Mouse (Mus musculus): ENCODE results near the gene Prune2. TPM values are rescaled to one million over a fixed set of nuclear protein-coding genes. Genes with fewer than 3 reads are reported as not detected.

The Prune2 gene
- total and polyA plus RNA-seq, 2 experiments from 2014 or later: 12.4 to 17.4 TPM

- WGBS: 84% methylated on average over 10 of the region's 10 CpGs
These were observed 58.6 kb downstream of the Prune2 start for GRCm38 (mm10) chr19:17014337-17015124.

GRCm38 (mm10) chr19:17024748-17025147, 68.8 kb downstream of the Prune2 start:
- Histone ChIP-seq H3K4me3 (ENCODE audit: low read length) (no peak overlapping the region), H3K9me3 (ENCODE audit: low read length) (no peaks in the 10 kb centered on the region), H3K4me2 (ENCODE audit: low read depth, low read length) (no peak overlapping the region), H3K9ac (replicated peaks; ENCODE audit: low read length) (no peak overlapping the region), H3K27me3 (ENCODE audit: insufficient read depth, low read length) (no peaks in the 10 kb centered on the region), H3K36me3 (ENCODE audit: insufficient read depth, low read length) (no peaks in the 10 kb centered on the region), H3K4me1 (ENCODE audit: insufficient read depth, low read length) (no peaks in the 10 kb centered on the region), H3K27ac (no peak overlapping the region)
- no peak for DNase-seq (ENCODE audit: low spot score)
- 79% methylated on average over 4 of the region's 4 CpGs for WGBS
- TF ChIP-seq CTCF (IDR thresholded peaks at IDR 0.05; ENCODE audit: low read depth): no peak
- ATAC-seq: no peak

More at GRCm38 (mm10) chr19:17014337-17015124, 58.6 kb downstream of the Prune2 start:
- H3K27ac ChIP-seq: no peak overlapping the region
- no peaks in the 10 kb centered on the region; the same call in 1 of the 2 replicates for H3K4me1 ChIP-seq (ENCODE audit: insufficient read depth, low read length)
- no peak overlapping the region for H3K4me2 ChIP-seq (ENCODE audit: low read depth, low read length)
- no peak overlapping the region for H3K9ac ChIP-seq (replicated peaks; ENCODE audit: low read length)
- H3K27me3 ChIP-seq (ENCODE audit: insufficient read depth, low read length): no peaks in the 10 kb centered on the region
- H3K36me3 ChIP-seq (ENCODE audit: insufficient read depth, low read length): no peaks in the 10 kb centered on the region
- no peak for TF ChIP-seq CTCF (IDR thresholded peaks at IDR 0.05; ENCODE audit: low read depth)
- H3K9me3 ChIP-seq (ENCODE audit: low read length): no peaks in the 10 kb centered on the region
- ATAC-seq (no peak), DNase-seq (ENCODE audit: low spot score) (no peak)
- H3K4me3 ChIP-seq (ENCODE audit: low read length): no peak overlapping the region

- Histone ChIP-seq H3K27ac (no peak overlapping the region), H3K27me3 (ENCODE audit: insufficient read depth, low read length) (no peaks in the 10 kb centered on the region), H3K4me3 (ENCODE audit: low read length) (no peak overlapping the region), H3K9ac (replicated peaks; ENCODE audit: low read length) (no peak overlapping the region), H3K4me2 (ENCODE audit: low read depth, low read length) (no peak overlapping the region), H3K36me3 (ENCODE audit: insufficient read depth, low read length) (no peaks in the 10 kb centered on the region), H3K4me1 (ENCODE audit: insufficient read depth, low read length) (no peaks in the 10 kb centered on the region), H3K9me3 (ENCODE audit: low read length) (no peaks in the 10 kb centered on the region)
- WGBS: 5% methylated on average over 3 of the region's 3 CpGs
- peak; percentile 89 for TF ChIP-seq CTCF (IDR thresholded peaks at IDR 0.05; ENCODE audit: low read depth)
- ATAC-seq (no peak), DNase-seq (ENCODE audit: low spot score) (peak; percentile 73)
These were observed 74.4 kb downstream of the Prune2 start for GRCm38 (mm10) chr19:17030276-17030675.

GRCm38 (mm10) chr19:17032314-17032713, 76.4 kb downstream of the Prune2 start:
- Histone ChIP-seq H3K4me1 (ENCODE audit: insufficient read depth, low read length) (no peaks in the 10 kb centered on the region), H3K4me3 (ENCODE audit: low read length) (no peak overlapping the region), H3K36me3 (ENCODE audit: insufficient read depth, low read length) (no peaks in the 10 kb centered on the region), H3K27me3 (ENCODE audit: insufficient read depth, low read length) (no peaks in the 10 kb centered on the region), H3K4me2 (ENCODE audit: low read depth, low read length) (no peak overlapping the region), H3K27ac (no peak overlapping the region), H3K9me3 (ENCODE audit: low read length) (no peaks in the 10 kb centered on the region), H3K9ac (replicated peaks; ENCODE audit: low read length) (no peak overlapping the region)
- DNase-seq (ENCODE audit: low spot score) (no peak), ATAC-seq (no peak)
- no peak for TF ChIP-seq CTCF (IDR thresholded peaks at IDR 0.05; ENCODE audit: low read depth)
- WGBS: 82% methylated on average over 3 of the region's 3 CpGs

GRCm38 (mm10) chr19:17046961-17047360, 91.0 kb downstream of the Prune2 start:
- Histone ChIP-seq H3K36me3 (ENCODE audit: insufficient read depth, low read length) (no peaks in the 10 kb centered on the region), H3K9ac (replicated peaks; ENCODE audit: low read length) (no peak overlapping the region), H3K4me3 (ENCODE audit: low read length) (no peak overlapping the region), H3K4me2 (ENCODE audit: low read depth, low read length) (no peak overlapping the region), H3K9me3 (ENCODE audit: low read length) (no peaks in the 10 kb centered on the region), H3K27me3 (ENCODE audit: insufficient read depth, low read length) (no peaks in the 10 kb centered on the region), H3K4me1 (ENCODE audit: insufficient read depth, low read length) (no peaks in the 10 kb centered on the region), H3K27ac (no peak overlapping the region)
- TF ChIP-seq CTCF (IDR thresholded peaks at IDR 0.05; ENCODE audit: low read depth): no peak
- DNase-seq (ENCODE audit: low spot score) (no peak), ATAC-seq (no peak)
- WGBS: 62% methylated on average over 4 of the region's 4 CpGs

- TF ChIP-seq CTCF (IDR thresholded peaks at IDR 0.05; ENCODE audit: low read depth): no peak
- H3K27ac ChIP-seq: no peak overlapping the region
- DNase-seq (ENCODE audit: low spot score) (no peak), ATAC-seq (no peak)
- 16% methylated on average over 3 of the region's 3 CpGs for whole genome bisulfite sequencing
- H3K36me3 ChIP-seq (ENCODE audit: insufficient read depth, low read length): no peaks in the 10 kb centered on the region
- no peaks in the 10 kb centered on the region for H3K9me3 ChIP-seq (ENCODE audit: low read length)
- no peak overlapping the region for H3K9ac ChIP-seq (replicated peaks; ENCODE audit: low read length)
- no peak overlapping the region for H3K4me3 ChIP-seq (ENCODE audit: low read length)
- no peaks in the 10 kb centered on the region for H3K4me1 ChIP-seq (ENCODE audit: insufficient read depth, low read length)
- no peak overlapping the region for H3K4me2 ChIP-seq (ENCODE audit: low read depth, low read length)
- no peaks in the 10 kb centered on the region for H3K27me3 ChIP-seq (ENCODE audit: insufficient read depth, low read length)
These were observed 100.0 kb downstream of the Prune2 start for GRCm38 (mm10) chr19:17055892-17056291.

GRCm38 (mm10) chr19:17060106-17060505, 104.2 kb downstream of the Prune2 start:
- Histone ChIP-seq H3K36me3 (ENCODE audit: insufficient read depth, low read length) (no peaks in the 10 kb centered on the region), H3K4me2 (ENCODE audit: low read depth, low read length) (no peak overlapping the region), H3K27me3 (ENCODE audit: insufficient read depth, low read length) (no peaks in the 10 kb centered on the region), H3K9ac (replicated peaks; ENCODE audit: low read length) (no peak overlapping the region), H3K9me3 (ENCODE audit: low read length) (no peaks in the 10 kb centered on the region), H3K4me1 (ENCODE audit: insufficient read depth, low read length) (no peaks in the 10 kb centered on the region), H3K4me3 (ENCODE audit: low read length) (no peak overlapping the region), H3K27ac (no peak overlapping the region)
- 60% methylated on average over 5 of the region's 5 CpGs for WGBS
- TF ChIP-seq CTCF (IDR thresholded peaks at IDR 0.05; ENCODE audit: low read depth): no peak
- DNase-seq (ENCODE audit: low spot score) (no peak), ATAC-seq (no peak)
